Mouse (Mus musculus): ENCODE data around the gene Trpv5.

The Trpv5 gene

GRCm38 (mm10) chr6:41637927-41638506, 42.6 kb downstream of the Trpv5 start:
- no peak for DNase-seq

- no peak for DNase-seq
Observed at GRCm38 (mm10) chr6:41637393-41637792, 43.2 kb downstream of the Trpv5 start.

GRCm38 (mm10) chr6:41636178-41636577, 44.4 kb downstream of the Trpv5 start, which contains the start of gene Trpv6:
Gene Trpv6, minus strand, starts transcription at chr6:41636405.
- DNase-seq: no peak

GRCm38 (mm10) chr6:41635211-41635610, 45.4 kb downstream of the Trpv5 start:
- DNase-seq: no peak

GRCm38 (mm10) chr6:41631549-41631948, 49.0 kb downstream of the Trpv5 start:
- no peak for DNase-seq

DNA sequence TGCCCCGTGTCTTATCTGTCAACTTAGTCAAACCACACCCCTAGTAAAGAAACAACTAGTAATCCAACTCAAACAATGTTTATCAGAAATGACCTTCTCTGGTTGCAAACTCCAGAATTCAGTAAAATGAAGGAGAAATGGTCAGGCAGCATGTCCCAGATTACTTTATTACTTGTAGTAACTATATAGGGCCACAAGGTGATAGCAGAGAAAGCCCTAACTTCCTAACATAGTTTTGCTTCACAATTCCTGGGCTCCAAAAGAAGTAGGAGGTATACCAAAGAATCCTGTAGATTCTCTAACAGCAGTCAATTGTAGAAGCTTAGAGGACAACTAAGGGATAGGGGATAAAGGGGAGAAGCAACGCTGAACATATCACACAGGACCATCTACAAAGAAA, 49.8 kb downstream of the Trpv5 start:
- no peak for DNase-seq

DNA sequence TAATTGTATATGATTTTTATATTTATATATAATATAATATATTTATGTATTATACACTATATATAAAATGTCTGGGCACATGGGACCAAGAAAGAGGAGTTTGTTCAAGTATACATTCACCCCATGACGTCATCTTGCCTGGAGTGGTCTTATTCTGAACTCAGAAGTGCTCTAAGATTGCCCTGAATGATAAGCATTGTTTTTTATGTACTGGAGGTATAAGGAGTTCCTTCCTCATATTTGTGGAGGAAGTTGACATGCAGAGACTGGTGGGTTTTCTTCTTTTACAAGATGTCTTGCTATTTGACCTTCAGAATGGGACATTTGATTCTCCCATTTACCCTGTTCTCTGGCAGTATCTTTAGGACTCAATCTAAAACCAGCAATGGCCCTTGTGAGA, 52.4 kb downstream of the Trpv5 start:
- DNase-seq: no peak

DNA sequence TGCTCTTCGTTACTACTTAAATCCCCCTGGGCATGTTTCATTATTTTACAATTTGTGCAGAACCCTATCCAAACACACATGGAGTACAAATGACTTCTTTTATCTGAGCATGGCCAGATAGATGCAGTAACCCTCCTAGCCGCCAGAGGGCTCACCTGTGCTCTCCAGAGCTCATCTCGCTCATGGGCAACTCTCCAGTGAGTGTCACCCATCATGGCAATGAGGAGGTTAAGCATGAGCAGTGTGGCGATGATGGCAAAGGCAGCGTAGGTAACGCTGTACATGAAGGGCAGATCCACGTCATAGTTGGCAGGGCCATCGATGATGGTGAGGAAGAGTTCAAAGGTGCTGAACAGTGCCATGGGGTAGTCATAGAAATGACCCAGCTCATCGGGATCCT, 57.9 kb downstream of the Trpv5 start:
- no peak for DNase-seq

DNA sequence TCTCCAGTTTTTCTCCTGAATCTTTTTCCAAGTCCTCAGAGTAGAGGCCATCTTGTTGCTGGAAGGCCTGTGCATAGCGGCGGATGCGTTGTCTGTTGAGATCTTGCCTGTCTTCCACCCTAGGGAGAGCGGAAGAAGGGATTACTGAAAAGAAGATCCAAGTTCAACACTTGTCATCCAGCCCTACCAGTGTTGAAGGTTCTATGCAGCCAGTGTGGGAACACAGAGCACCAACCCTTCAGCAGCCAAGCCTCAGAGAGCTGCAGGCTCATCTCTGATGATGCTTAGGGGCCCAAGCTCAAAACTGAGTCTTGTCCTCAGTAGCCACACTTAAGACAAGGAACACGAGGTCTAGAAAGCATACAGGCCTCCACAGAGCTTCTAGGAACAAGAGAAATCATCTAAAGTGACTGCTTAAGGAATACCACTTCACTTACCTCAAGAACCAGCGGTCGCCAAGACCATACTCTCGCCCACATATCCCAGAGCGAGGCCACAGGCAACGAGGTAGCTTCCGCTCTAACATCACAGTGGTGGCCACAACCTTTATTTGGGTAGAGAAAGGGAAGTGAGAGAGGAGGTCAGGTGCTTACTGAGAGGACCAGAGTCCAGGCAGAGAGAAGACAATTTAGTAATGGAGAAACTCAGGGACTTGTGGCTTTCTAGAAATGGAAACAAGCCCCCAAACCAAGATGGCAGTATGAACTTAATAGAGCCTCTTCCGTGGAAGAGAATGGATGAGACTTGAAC, 59.2 kb downstream of the Trpv5 start:
- no peak for DNase-seq

DNA sequence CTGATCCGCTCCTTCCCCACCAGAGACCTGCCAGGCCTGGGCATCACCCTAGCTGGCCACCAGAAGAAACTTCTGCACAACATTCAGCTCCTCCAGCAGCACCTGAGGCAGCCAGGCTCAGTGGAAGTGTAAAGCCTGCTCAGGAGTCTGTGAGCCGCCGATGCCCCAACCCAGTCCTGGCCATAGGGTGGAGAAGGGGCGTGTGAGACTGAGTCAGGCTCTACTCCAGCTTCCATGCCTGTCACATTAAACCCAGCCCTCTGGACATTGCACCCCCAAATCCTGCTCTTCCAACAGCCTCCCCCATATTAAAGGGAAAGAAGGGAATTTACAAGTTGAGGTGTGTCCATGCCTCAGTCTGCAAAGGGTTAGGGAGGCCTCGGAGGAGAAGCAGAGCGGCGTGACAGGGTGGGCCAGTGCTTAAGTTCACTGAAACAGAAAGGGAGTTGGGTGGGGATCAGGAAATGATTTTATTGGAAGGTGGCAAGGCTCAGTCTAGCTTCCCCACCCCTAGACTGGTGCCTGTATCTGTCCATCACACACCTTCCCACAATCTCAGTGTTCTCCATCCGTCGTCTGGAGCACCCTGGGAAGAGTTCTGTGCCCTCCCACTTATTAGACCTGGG, 60.3 kb downstream of the Trpv5 start:
- DNase-seq: no peak

DNA sequence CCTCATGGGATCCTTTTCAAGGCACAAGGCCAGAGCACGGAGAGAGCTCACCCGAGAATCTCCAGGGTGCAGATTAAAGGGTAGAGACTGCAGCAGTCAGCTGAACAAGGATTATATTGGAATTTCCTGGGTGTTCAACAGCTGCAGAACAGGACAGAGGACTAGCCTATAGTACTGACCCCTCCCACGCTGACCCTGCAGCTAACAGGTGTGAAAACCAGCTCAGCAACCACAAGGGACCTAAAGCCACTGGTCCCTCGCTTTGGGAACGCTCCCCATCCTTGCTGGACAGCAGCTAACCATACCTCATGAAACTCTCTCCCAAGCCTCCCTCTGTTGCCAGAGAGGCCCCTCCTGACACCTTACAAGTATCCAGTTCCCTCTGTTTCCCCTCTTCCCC, 72.9 kb downstream of the Trpv5 start:
- DNase-seq: no peak

DNA sequence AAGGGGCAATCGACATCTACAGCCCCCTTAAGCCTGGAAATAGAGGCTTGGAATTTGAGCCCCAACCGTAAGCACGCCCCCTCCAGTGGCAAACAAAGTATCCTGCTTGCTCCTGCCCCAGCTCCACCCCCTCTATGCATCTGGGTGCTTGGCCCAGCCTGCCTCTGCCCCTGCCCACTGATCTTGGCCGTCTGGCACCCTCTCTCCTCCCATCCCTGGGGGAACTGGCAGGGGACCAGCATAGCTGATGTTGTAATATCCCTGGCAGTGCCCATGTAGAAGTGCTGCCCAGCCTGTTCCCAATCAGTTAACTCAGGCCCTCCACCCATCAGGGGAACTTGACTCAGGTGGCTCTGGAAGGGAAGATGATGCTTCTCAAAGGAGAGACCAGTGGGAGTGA, 74.4 kb downstream of the Trpv5 start:
- peak; percentile 76 for DNase-seq

GRCm38 (mm10) chr6:41605794-41606104, 74.8 kb downstream of the Trpv5 start:
- DNase-seq: no peak

DNA sequence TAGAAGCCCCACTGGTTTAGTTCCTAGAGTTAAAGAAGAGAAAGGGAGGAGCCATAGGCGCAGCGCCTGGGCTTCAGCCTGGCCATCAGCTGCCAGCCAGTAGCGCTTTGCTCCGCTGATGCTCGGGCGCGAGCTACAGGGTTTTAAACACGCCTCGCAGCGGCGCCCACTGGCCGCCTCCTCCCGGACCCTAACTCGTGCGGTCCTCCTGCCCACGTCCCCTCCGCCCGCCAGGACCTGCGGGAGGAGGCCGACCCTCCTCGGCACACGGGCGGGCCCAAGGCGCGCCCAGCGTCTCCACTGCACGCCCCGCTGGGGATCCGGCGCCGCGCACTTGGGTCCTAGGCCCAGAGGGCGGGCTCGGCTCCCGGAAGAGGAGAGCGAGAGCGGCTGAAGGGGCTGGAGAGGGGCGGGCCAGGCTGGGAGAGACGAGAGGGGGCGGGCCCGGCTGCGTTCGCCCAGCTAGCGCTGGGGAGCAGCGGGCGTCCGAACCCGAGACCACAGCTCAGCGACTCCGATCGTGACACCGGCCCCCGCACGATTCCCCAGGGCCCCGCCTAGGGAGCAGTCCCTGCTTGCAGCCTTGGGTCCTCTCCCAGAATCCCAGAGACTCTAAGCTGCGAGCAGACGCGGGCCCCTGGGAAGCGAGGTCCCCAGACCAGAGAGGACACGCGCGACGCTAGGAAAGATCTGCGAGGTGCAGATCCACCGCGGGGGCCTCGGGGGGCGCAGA, 75.3 kb downstream of the Trpv5 start, which contains the start of gene Ephb6:
TSS of gene Ephb6 (plus strand) at position 422 of the 733 bp plus-strand sequence.
- peak; percentile 79 for DNase-seq

- DNase-seq: peak; percentile 51
Observed at GRCm38 (mm10) chr6:41604401-41605050, 76.0 kb downstream of the Trpv5 start.

Data from right cerebral cortex, adult 18-20 months (tissue).